Mouse (Mus musculus) hindbrain, embryonic 16.5 days (tissue): ENCODE measurements around the gene Cfap45. TPM values are rescaled to one million over a fixed set of nuclear protein-coding genes. Genes with fewer than 3 reads are reported as not detected.

ENCODE experiments used
- ATAC-seq: fragments of 200-750 bp; cut with Nextera tagmentation; 2 replicates; pipeline ENCODE4 v1.8.0; 2017; ENCODE audit warnings: moderate TSS enrichment, moderate library complexity
- H3K27ac ChIP-seq: fragments of 300-500 bp; sonication (generic); 2 replicates; pipeline ENCODE4 v1.5.1; 2014; ENCODE audit warnings: low read depth, mild to moderate bottlenecking, control low read depth, low read length, moderate library complexity
- H3K27me3 ChIP-seq: fragments of 300-500 bp; sonication (generic); replicated peaks from 2 replicates; pipeline ENCODE4 v1.6.1; 2014; ENCODE audit warnings: low read length; ENCODE audit not compliant: control insufficient read depth, insufficient read depth
- H3K36me3 ChIP-seq: fragments of 300-500 bp; sonication (generic); 2 replicates; pipeline ENCODE4 v1.6.1; 2014; ENCODE audit warnings: mild to moderate bottlenecking, low read length, moderate library complexity, mixed read lengths; ENCODE audit not compliant: control insufficient read depth, insufficient read depth
- H3K4me1 ChIP-seq: fragments of 300-500 bp; sonication (generic); 2 replicates; pipeline ENCODE4 v1.6.1; 2014; ENCODE audit warnings: low read depth, low read length; ENCODE audit not compliant: control insufficient read depth, insufficient read depth
- H3K4me2 ChIP-seq: fragments of 300-500 bp; sonication (generic); 2 replicates; pipeline ENCODE4 v1.6.1; 2014; ENCODE audit warnings: mild to moderate bottlenecking, low read length, control low read depth, moderate library complexity
- H3K4me3 ChIP-seq: fragments of 300-500 bp; sonication (generic); 2 replicates; pipeline ENCODE4 v1.5.1; 2014; ENCODE audit warnings: mild to moderate bottlenecking, low read length, control low read depth, moderate library complexity
- H3K9ac ChIP-seq: fragments of 300-500 bp; sonication (generic); 2 replicates; pipeline ENCODE4 v1.6.1; 2014; ENCODE audit warnings: low read depth, mild to moderate bottlenecking, control low read depth, low read length, moderate library complexity
- H3K9me3 ChIP-seq: fragments of 300-500 bp; sonication (generic); 2 replicates; pipeline ENCODE4 v1.6.1; 2014; ENCODE audit warnings: mild to moderate bottlenecking, low read length, moderate library complexity; ENCODE audit not compliant: control insufficient read depth
- WGBS: fragments of 180-500 bp; shearing (Covaris S2); extraction: QIAGEN DNeasy Blood & Tissue Kit; methylation state at CpG from one replicate; pipeline ENCODE4 v1.1.7; 2014; 5-methylcytosine and 5-hydroxymethylcytosine counted together
- polyA plus RNA-seq: library from polyadenylated mRNA; unstranded; fragments of >200 nt; fragmentation: Nextera tagmentation; extraction: Ambion mirVana; gene quantifications from 2 replicates; pipeline ENCODE4 v1.2.1, GENCODE M21; 2015

Cfap45 gene
- polyA plus RNA-seq, 1 experiment from 2014 or later = 5.4 TPM

DNA sequence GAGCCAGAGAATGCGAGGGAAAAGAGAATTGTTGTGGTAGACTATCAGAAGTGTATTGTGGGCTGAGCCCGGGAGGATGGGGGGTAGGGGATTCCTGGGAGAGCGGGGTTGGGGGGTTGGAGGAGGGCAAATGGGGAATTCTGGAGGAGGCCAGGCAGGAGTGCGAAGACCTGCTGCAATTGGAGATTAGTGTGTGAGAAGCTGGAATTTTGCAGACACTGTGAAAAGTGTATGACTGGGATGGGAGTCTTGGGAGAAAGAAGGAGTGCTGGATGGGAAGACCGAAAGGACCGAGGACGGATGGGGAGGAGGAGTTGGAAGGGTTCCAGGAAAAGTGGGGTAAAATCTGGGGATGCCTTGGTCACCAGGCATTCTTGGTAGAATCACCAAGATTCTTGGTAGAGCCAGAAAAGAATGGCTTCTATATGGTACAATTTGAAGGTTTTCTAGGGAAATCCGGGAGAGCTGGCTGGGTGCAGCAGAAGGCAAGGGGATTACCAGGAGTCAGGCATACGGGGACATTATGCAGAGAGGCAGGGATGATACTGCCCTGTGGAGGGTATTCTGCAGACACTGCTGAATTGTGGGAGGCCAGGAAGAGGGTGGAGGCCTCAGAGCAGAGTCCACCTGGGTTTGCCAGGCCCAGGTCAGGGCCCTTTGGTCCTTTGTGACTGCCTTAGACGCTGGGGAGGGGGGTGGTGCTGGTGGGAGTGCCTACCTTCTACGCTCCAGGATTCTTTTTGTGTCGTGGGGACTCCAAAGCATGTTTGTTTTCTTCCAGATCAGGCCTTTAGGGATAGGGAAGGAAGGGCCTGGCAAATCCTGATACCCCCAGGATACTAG lies 37.9 kb upstream of the Cfap45 start:
- peak overlapping the region; percentile 74 for H3K9ac ChIP-seq
- WGBS = 3% methylated on average over 12 of the region's 12 CpGs

DNA sequence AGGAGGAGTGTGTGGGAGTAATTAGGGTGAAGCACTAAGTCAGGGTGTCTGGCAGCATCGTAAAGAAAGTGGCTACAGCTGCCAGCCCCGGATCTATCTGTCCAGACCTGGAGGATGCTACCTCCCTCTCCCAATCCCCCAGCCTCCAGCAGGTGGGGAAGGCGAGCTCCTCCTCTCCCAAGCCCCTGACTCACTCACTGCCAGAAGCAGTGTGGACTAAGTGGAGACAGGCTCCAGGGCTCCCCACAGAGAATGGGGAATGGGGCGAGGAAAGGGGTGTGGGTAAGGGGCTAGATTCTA lies 37.3 kb upstream of the Cfap45 start:
- peak overlapping the region; percentile 69 for H3K4me3 ChIP-seq
- ATAC-seq = peak; percentile 9; the same call in 1 of the 2 replicates
- peak overlapping the region; percentile 74 for H3K9ac ChIP-seq
- H3K27ac ChIP-seq = no peak overlapping the region; the same call in 1 of the 2 replicates
- WGBS = 6% methylated on average over 4 of the region's 4 CpGs
- peak overlapping the region; percentile 90 for H3K4me2 ChIP-seq
- no peaks in the 10 kb centered on the region for H3K36me3 ChIP-seq
- H3K9me3 ChIP-seq = no peaks in the 10 kb centered on the region
- peaks cover 3% of the 10 kb centered on the region; the same call in 1 of the 2 replicates for H3K27me3 ChIP-seq
- peaks cover 46% of the 10 kb centered on the region for H3K4me1 ChIP-seq

More for the DNA sequence above, 37.9 kb upstream of the Cfap45 start:
- Histone ChIP-seq H3K36me3 (no peaks in the 10 kb centered on the region), H3K27me3 (peaks cover 3% of the 10 kb centered on the region; the same call in 1 of the 2 replicates), H3K4me3 (peak overlapping the region; percentile 69), H3K4me1 (peaks cover 46% of the 10 kb centered on the region), H3K27ac (peak overlapping the region; percentile 71), H3K9me3 (no peaks in the 10 kb centered on the region), H3K4me2 (peak overlapping the region; percentile 90)
- ATAC-seq = peak; percentile 5

DNA sequence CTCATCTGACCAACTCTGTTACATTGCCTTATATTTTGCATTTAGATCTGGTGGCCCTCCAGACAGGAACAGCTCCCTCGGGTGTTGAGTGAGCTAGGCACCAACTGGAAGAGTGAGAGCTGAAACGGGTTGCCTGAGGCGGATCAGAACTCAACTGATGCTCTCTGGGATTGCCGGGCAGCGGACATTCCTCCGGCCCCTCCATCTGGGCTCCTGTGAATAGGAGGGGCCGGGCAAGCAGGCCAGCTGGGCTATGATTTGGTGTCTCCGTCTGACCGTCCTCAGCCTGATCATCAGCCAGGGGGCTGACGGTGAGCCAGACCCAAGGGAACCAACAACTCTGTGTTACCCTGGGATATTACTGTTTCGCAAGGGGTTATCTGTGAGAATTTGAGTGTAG lies 36.4 kb upstream of the Cfap45 start:
- H3K4me3 ChIP-seq = peak overlapping the region; percentile 69
- no peaks in the 10 kb centered on the region for H3K36me3 ChIP-seq
- peaks cover 3% of the 10 kb centered on the region; the same call in 1 of the 2 replicates for H3K27me3 ChIP-seq
- ATAC-seq = no peak
- peak overlapping the region; percentile 49 for H3K9ac ChIP-seq
- peaks cover 46% of the 10 kb centered on the region for H3K4me1 ChIP-seq
- H3K9me3 ChIP-seq = no peaks in the 10 kb centered on the region
- 28% methylated on average over 11 of the region's 11 CpGs for WGBS
- H3K27ac ChIP-seq = no peak overlapping the region
- peak overlapping the region; percentile 90 for H3K4me2 ChIP-seq

DNA sequence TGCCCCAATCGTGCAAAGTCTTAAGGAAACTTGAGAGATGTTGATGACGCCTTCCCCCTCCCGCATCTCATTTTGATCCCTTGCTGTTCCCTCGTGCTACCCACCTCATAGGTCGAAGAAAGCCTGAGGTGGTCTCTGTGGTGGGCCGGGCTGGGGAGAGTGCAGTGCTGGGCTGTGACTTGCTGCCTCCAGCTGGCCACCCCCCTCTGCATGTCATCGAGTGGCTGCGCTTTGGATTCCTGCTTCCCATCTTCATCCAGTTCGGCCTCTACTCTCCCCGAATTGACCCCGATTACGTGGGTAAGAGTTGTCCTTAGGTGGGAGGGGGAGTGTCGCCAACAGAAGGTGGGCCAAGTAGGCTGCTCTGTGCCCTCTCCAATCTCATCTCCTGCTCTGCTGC lies 35.9 kb upstream of the Cfap45 start:
- Histone ChIP-seq H3K9me3 (no peaks in the 10 kb centered on the region), H3K9ac (peak overlapping the region; percentile 49), H3K4me3 (peak overlapping the region; percentile 69), H3K4me1 (peaks cover 46% of the 10 kb centered on the region), H3K27ac (no peak overlapping the region), H3K27me3 (peaks cover 3% of the 10 kb centered on the region; the same call in 1 of the 2 replicates), H3K4me2 (peak overlapping the region; percentile 90), H3K36me3 (no peaks in the 10 kb centered on the region)
- ATAC-seq = no peak
- 47% methylated on average over 13 of the region's 13 CpGs for WGBS

DNA sequence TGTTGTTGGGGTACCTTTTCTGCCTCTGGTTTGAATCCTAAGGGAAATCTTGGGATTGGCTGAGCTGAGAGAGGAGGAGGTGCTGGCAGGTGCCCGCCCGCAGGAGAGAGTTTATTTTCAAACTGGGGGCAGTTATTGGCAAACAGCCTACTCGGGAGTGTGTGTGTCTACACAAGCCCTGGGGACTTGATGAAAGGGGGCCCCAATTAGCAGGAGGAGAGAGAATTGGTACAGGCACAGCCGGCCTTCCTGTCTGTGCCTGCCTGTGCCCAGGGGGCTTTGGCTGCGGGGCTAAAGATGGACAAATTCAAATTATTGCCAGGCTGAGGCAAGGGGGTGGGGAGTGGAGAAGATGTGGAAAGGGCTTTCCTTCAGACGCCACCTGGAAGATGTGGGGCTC lies 34.8 kb upstream of the Cfap45 start:
- H3K36me3 ChIP-seq = no peaks in the 10 kb centered on the region
- H3K27me3 ChIP-seq = no peaks in the 10 kb centered on the region
- ATAC-seq = no peak
- 18% methylated on average over 6 of the region's 6 CpGs for WGBS
- no peaks in the 10 kb centered on the region for H3K9me3 ChIP-seq
- H3K9ac ChIP-seq = 0 out of 2 replicates have a peak overlapping the region, but pooled peaks have one; percentile 24
- H3K4me3 ChIP-seq = peak overlapping the region; percentile 13
- H3K27ac ChIP-seq = no peak overlapping the region
- peaks cover 51% of the 10 kb centered on the region for H3K4me1 ChIP-seq
- H3K4me2 ChIP-seq = peak overlapping the region; percentile 90

DNA sequence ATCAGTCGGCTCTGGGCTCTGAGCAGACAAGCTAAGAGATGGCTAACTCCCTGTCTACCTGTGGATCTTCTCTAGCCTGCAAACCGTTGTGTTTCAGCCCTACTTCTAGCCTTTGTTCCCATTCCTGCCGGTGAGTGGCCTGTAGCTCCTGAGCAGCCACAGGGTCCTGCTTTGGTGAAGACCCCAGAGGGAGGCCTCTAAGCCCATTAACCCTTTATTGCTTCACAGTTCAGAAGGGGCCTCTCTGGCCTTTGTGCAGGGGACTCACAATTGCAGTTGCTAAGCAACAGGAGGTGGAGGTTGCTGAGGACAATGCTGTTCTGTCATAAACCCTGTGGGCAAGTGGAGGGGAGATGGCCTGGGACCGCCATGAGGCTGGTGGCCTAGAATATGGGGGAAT lies 34.4 kb upstream of the Cfap45 start:
- whole genome bisulfite sequencing = 14% methylated on average over 4 of the region's 4 CpGs
- ATAC-seq = no peak
- Histone ChIP-seq H3K4me2 (peak overlapping the region; percentile 90), H3K9me3 (no peaks in the 10 kb centered on the region), H3K9ac (0 out of 2 replicates have a peak overlapping the region, but pooled peaks have one; percentile 24), H3K27me3 (no peaks in the 10 kb centered on the region), H3K27ac (no peak overlapping the region), H3K4me3 (peak overlapping the region; percentile 13), H3K4me1 (peaks cover 51% of the 10 kb centered on the region), H3K36me3 (no peaks in the 10 kb centered on the region)

DNA sequence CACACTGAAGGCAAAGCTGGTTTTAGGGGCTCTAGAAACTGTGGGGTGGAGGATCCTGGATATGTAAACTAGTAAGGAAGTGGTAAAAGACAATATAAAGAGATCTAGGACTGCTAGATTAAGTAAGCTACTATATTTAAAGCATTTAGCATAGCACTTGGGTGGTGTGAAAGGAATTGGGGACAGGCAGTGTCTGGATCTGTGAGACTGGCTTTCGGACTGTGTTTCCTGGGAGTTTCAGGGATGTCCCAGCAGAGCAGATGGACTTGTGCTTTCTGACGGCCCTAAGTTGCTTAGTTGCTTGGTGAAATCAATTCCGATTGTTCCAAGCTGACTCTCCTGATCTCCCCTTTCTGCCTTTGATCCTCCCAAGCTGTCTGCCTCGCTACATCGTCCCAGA lies 34.0 kb upstream of the Cfap45 start:
- Histone ChIP-seq H3K27ac (no peak overlapping the region), H3K9me3 (no peaks in the 10 kb centered on the region), H3K4me1 (peaks cover 51% of the 10 kb centered on the region), H3K4me2 (peak overlapping the region; percentile 90), H3K27me3 (no peaks in the 10 kb centered on the region), H3K9ac (no peak overlapping the region), H3K4me3 (peak overlapping the region; percentile 13), H3K36me3 (no peaks in the 10 kb centered on the region)
- ATAC-seq = no peak
- WGBS = 43% methylated on average over 5 of the region's 5 CpGs

DNA sequence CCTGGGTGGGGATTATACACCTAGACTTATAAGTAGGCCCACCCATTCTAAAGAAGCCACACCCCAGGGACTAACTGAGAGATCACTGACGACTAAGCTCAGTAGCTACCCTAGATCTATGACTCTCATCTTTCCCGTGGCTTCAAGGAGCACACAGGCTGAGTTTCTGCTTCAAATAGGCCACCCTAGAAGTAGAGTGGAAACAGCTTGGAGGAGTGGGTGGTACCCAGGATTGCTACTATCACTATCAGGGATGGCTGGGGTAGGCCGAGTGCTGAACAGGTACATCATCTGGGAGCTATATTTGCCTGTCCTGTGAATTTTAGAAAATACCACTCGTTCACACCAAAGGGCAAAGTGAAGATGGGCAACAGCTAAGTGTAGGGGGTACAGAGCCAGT lies 32.7 kb upstream of the Cfap45 start:
- Histone ChIP-seq H3K9me3 (no peaks in the 10 kb centered on the region), H3K36me3 (0 out of 2 replicates have a peak, but pooled peaks cover 2% of the 10 kb centered on the region), H3K4me1 (peaks cover 50% of the 10 kb centered on the region), H3K4me3 (no peak overlapping the region), H3K4me2 (no peak overlapping the region), H3K9ac (no peak overlapping the region), H3K27me3 (no peaks in the 10 kb centered on the region), H3K27ac (no peak overlapping the region)
- no peak for ATAC-seq
- 79% methylated on average over 4 of the region's 4 CpGs for WGBS

DNA sequence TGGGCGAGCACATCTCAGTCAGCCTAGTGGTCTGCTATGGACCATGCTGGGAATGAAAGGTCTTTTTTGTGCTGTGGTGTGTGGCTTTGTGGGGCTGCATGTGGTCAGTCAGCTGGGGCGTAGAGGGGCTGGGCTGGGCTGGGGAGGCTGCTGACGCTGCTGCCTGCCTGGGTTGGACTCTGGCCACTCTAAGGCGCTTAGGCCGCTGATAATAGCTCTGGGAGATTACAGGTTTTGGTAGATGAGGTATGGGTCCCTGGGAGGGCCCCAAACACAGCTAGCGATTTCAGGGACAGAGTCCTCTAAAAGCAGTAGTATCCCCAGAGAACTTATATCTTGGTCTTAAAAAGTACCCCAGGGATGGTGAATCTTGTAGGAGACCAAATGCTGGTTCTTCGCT lies 31.8 kb upstream of the Cfap45 start:
- WGBS = 81% methylated on average over 7 of the region's 7 CpGs

More for the DNA sequence above, 31.8 kb upstream of the Cfap45 start:
- no peaks in the 10 kb centered on the region for H3K27me3 ChIP-seq
- no peak for ATAC-seq
- H3K9ac ChIP-seq = no peak overlapping the region
- no peak overlapping the region for H3K27ac ChIP-seq
- no peak overlapping the region for H3K4me2 ChIP-seq
- H3K4me3 ChIP-seq = no peak overlapping the region
- no peaks in the 10 kb centered on the region for H3K9me3 ChIP-seq
- peaks cover 40% of the 10 kb centered on the region for H3K4me1 ChIP-seq
- H3K36me3 ChIP-seq = 0 out of 2 replicates have a peak, but pooled peaks cover 3% of the 10 kb centered on the region
